Mouse (Mus musculus): ENCODE data around the gene Hcst. TPM values are rescaled to one million over a fixed set of nuclear protein-coding genes. Genes with fewer than 3 reads are reported as not detected.

Gene Hcst
- total RNA-seq, 4 experiments from 2014 or later = not detected

GRCm38 (mm10) chr7:30434238-30434637, 14.6 kb upstream of the Hcst start:
- no peak for DNase-seq (ENCODE audit: low spot score in 2 of 2)

- DNase-seq (ENCODE audit: low spot score in 2 of 2) = peak; percentile 32 to 33
Observed at GRCm38 (mm10) chr7:30431793-30432192, 12.1 kb upstream of the Hcst start.

GRCm38 (mm10) chr7:30430191-30430590, 10.5 kb upstream of the Hcst start:
- no peak for DNase-seq (ENCODE audit: low spot score in 2 of 2)

DNA sequence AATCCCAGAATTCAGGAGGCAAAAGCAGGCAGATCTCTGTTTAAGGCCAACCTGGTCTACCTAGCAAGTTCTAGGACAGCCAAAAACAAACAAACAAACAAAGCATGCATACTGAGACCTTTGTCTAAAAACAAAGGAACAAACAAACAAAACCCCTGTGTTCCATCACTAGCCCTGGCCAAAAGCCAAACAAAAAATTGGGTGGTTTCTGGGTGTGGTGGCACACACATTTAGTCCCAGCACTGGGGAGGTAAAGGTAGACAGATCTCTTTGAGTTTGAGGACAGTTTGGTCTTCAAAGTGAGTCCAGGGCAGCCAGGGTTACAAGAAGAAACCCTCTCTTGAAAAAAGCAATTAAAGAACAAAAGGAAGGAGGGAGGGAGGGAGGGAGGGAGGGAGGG, 9.7 kb upstream of the Hcst start:
- DNase-seq (ENCODE audit: low spot score in 2 of 2) = no peak

- no peak for DNase-seq (ENCODE audit: low spot score in 2 of 2)
Observed at GRCm38 (mm10) chr7:30423071-30423641, 3.5 kb upstream of the Hcst start.

DNA sequence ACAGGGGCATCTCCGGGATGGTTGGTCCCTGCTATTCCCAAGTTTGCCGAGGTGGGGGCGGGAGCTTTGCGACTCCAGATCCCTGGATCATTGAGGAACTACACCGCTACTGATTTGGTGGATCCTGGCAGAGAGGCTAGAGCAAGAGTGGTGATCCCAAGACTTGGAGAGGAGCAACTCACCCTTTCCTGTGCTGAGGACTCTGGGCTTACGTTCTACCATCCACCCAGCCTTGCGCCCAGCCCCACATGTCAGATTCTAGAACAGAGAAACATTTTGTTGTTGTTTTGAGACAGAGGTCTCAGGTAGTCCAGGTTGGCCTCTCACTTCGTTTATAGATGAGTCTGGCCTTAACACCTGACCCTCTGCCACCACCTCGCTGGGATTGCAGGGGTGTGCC, 2.9 kb upstream of the Hcst start:
- DNase-seq (ENCODE audit: low spot score in 2 of 2) = no peak

- DNase-seq (ENCODE audit: low spot score in 2 of 2) = peak; percentile 25 to 45
Observed at GRCm38 (mm10) chr7:30421890-30422435, 2.3 kb upstream of the Hcst start.

DNA sequence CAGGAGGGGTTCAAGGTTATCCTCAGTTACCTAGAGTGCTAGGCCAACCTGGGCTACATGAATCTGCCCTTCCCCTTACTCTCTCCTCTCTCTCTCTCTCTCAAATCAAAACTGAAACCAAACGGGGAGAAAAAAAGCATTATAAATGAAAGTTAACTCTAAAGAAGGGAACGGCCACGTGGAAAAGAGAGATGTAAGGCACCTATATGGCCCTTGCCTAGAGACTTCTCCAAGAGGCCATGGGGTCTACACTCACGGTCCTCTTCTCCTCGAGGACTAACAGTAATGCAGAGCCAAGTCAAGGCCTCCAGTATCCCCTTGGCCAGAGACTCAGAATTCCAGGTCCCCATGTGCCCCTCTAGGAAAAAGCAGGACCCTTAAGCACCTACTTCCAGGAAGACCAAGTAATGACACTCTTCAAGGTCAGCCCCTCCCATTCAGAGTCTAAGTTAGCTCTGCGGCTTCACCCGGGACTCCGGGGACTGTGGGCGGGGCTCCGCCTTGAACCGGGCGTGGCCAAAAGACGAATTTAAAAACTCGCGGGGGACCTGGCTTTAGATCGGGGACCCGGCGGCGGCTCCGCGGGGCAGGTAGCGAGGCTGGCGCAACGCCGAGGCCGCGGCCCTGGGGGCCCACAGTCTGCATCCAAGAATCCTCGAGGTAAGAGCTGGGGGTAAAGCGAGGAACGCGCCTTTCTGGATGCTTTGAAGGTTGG, 1.7 kb upstream of the Hcst start, which contains the start of gene Nfkbid:
Nfkbid (plus strand) TSS at position 558 of the 715 bp plus-strand sequence.
- peak in 1 of 2 experiments; percentile 18 for DNase-seq (ENCODE audit: low spot score in 2 of 2)

GRCm38 (mm10) chr7:30420673-30421072, 1.0 kb upstream of the Hcst start:
- DNase-seq (ENCODE audit: low spot score in 2 of 2) = no peak

DNA sequence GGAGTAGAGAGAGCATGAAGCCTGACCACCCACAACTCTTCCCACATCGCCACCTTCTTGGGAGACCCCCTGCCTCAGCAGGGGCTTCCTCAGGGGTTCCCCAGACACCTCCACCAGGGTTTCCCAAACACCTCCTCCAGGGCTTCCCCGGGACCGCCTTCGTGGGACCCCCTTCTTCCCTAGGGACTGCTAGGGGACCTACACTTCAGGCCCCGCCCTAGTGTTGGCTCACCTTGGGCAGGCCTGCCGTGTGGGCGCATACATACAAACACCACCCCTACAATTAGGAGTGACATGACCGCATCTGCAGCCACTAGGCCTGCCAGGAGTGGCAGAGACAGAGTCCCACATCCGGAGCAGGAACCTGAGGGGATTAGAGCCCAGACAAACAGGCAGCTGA, 1.8 kb downstream of the Hcst start:
- DNase-seq (ENCODE audit: low spot score in 2 of 2) = no peak

DNA sequence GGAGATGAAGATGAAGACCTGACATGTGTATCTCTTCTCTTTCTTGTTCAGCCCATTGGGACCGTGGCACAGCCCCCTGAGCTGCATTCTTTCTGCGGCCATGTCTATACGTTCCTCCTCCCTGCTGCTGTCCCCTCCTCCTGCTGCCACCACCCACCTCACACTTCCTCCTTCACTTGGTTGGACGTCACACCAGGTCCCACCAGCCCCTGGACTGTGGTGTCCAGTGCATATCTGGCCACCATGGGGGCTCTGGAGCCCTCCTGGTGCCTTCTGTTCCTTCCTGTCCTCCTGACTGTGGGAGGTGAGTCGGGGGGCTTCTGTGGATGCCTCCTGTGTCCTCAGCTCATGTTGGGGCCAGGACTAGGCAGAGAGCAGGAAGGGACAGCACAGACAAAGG, 6.1 kb downstream of the Hcst start, which contains the start of gene Tyrobp:
Tyrobp (plus strand) TSS at position 165 of the 400 bp plus-strand sequence.
- DNase-seq (ENCODE audit: low spot score in 2 of 2) = no peak

GRCm38 (mm10) chr7:30412735-30413147, 6.9 kb downstream of the Hcst start:
- no peak for DNase-seq (ENCODE audit: low spot score in 2 of 2)

DNA sequence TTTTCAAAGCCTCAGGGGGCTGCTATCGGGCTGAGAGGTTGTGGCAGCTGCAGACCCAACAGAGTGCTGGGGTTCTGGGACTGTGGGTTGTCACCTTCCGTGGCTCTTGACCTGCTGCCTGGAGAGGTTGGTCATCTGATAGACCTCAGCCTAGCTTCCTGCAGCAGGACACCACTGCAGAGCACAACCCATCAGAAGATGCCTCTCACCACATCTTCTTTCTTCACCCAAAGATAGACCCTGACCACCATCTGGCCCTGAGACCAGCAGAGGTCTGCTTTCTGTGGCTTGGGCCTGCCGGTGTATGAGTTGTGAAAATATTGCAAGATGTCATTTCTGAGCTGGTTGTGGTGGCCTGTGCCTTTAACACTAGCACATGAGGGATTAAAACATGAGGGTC, 8.6 kb downstream of the Hcst start:
- DNase-seq (ENCODE audit: low spot score in 2 of 2) = no peak

- DNase-seq (ENCODE audit: low spot score in 2 of 2) = no peak
Observed at GRCm38 (mm10) chr7:30409789-30410188, 9.9 kb downstream of the Hcst start.

DNA sequence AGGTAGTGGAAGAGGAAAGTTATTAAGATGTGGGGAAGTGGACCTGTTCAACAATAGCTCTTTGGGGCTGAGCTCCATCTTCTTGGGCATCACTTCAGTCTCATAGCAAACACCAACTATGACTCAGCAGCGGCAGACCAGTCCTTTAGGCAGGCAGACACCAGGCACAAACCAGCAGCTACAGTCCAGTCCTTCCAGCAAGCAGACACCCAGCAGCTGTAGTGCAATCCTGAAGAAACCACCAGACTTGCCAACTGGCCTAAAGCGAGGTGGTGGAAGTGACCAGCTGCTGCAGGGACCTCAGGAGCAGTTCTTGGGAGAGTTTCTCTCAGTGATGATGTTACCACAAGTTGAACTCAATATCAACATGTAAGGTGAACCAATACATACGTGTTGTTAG, 11.0 kb downstream of the Hcst start:
- DNase-seq (ENCODE audit: low spot score in 2 of 2) = no peak

DNA sequence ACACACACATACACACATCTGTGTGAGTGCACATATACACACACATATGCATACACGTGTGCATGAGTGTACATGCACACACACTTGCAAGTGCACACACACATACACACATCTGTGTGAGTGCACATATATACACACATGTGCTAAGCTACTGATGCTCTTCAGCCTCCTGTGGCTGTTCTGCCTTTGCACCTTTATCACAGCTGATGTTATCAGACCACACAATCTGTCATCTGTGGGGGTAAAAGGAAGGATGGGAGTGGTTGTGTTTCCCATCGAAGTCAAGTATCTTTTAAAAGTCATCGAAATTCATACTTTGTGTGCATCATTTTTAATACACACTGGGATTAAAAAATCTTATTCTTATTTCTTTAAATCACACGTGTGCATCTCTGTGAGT, 17.3 kb downstream of the Hcst start:
- DNase-seq (ENCODE audit: low spot score in 2 of 2) = no peak

GRCm38 (mm10) chr7:30399671-30400070, 20.0 kb downstream of the Hcst start:
- DNase-seq (ENCODE audit: low spot score in 2 of 2) = no peak

DNA sequence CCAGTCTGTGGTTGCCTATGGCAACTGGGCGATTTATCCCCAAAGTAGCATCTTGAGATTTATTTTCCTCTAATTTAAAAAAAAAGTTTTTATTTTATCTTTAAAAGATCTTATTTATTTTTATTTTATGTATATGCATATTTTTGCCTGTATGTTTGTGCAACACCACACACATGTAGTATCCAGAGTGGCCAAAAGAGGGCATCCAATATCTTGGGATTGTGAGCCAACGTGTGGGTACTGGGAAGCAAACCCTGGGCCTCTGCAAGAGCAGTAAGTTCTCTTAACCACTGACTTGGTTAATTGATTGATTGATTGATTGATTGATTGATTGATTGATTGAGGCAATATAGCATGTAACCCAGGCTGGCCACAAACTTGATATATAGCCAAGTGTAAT, 24.8 kb downstream of the Hcst start:
- DNase-seq (ENCODE audit: low spot score in 2 of 2) = no peak

- DNase-seq (ENCODE audit: low spot score in 2 of 2) = no peak
Observed at GRCm38 (mm10) chr7:30394379-30394778, 25.3 kb downstream of the Hcst start.

DNA sequence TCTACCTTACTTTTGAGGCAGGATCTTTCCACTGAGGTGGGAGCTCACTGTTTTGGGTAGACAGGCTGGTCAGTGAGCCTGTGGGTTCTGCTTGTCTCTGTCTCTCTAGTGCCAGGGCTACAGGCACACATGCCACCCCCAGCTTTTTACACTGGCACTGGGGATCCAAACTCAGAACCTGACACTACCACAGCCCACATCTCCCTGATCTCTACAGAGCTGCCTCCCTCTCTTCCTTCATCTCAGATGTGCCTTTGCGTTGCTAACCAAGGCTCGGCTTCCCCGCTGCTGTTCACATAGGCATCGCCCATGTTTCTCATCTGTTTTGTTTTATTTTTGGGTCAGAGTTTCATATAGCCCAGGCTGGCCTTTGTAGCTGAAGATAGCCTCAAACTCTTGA, 26.0 kb downstream of the Hcst start:
- DNase-seq (ENCODE audit: low spot score in 2 of 2) = no peak

DNA sequence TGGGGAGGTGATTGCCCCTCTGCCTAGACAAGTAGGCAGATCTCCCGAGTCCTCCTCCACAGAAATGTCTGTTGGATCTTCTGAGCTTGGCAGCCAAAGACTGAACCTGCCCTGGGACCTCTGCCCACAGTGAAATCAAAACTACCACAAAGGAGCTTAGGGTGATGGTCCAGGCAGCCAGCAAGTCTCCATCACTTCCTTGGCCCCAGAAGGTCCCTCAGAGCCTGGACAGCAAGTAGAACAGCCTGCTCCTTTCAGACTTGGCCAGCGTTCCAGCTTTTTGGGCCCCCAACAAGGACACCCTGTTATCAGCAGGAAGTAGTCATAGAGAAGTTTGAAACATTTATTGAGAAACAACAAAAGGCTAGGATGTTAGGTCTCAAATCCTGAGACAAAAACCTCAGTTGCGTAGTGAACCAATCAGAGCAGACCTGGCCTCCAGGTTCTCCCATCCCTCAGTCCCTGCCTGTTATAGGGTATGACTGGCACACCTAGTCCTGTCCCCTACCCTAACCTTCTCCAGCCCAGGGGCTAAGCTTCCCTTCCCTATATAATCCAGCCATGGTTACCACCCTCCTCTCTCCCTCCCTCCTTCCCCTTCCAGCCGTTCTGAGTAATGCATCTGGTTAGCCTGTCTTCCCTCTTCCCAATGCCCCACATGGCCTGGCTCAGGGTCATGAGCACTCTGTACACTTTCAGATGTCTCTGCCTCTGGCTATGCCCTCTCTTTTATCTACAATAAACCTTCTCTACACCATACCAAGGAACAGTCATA, 26.7 kb downstream of the Hcst start:
- no peak for DNase-seq (ENCODE audit: low spot score in 2 of 2)

GRCm38 (mm10) chr7:30384106-30384505, 35.5 kb downstream of the Hcst start:
- DNase-seq (ENCODE audit: low spot score in 2 of 2) = no peak
